Mouse (Mus musculus) heart, embryonic 11.5 days (tissue): ENCODE results near the gene Fam20b. TPM values are rescaled to one million over a fixed set of nuclear protein-coding genes. Genes with fewer than 3 reads are reported as not detected.

Experiments used
- ATAC-seq: fragments of 200-750 bp; cut with Nextera tagmentation; replicated peaks from 2 replicates; pipeline ENCODE4 v1.8.0; 2017; ENCODE audit warnings: moderate library complexity; ENCODE audit not compliant: insufficient number of reproducible peaks, low FRiP score, low TSS enrichment
- H3K27ac ChIP-seq: fragments of 300-500 bp; sonication (generic); 2 replicates; pipeline ENCODE4 v1.5.1; 2014; ENCODE audit warnings: mild to moderate bottlenecking, low read depth, low read length
- H3K27me3 ChIP-seq: fragments of 300-500 bp; sonication (generic); 2 replicates; pipeline ENCODE4 v1.6.1; 2014; ENCODE audit warnings: mild to moderate bottlenecking, low read length, mixed read lengths; ENCODE audit not compliant: control insufficient read depth, insufficient read depth
- H3K36me3 ChIP-seq: fragments of 300-500 bp; sonication (generic); 2 replicates; pipeline ENCODE4 v1.6.1; 2014; ENCODE audit warnings: mild to moderate bottlenecking, low read length, moderate library complexity, mixed read lengths; ENCODE audit not compliant: control insufficient read depth, insufficient read depth
- H3K4me1 ChIP-seq: fragments of 300-500 bp; sonication (generic); 2 replicates; pipeline ENCODE4 v1.6.1; 2014; ENCODE audit warnings: low read length; ENCODE audit not compliant: control insufficient read depth, insufficient read depth
- H3K4me2 ChIP-seq: fragments of 300-500 bp; sonication (generic); 2 replicates; pipeline ENCODE4 v1.6.1; 2014; ENCODE audit warnings: mild to moderate bottlenecking, moderate library complexity
- H3K4me3 ChIP-seq: fragments of 300-500 bp; sonication (generic); 2 replicates; pipeline ENCODE4 v1.5.1; 2014; ENCODE audit warnings: low read depth, low read length
- H3K9ac ChIP-seq: fragments of 300-500 bp; sonication (generic); 2 replicates; pipeline ENCODE4 v1.6.1; 2014; ENCODE audit warnings: mild to moderate bottlenecking, low read depth, low read length, moderate library complexity
- H3K9me3 ChIP-seq: fragments of 300-500 bp; sonication (generic); replicated peaks from 2 replicates; pipeline ENCODE4 v1.6.1; 2016; ENCODE audit warnings: low read length; ENCODE audit not compliant: control insufficient read depth
- WGBS: fragments of 180-500 bp; shearing (Covaris S2); extraction: QIAGEN DNeasy Blood & Tissue Kit; methylation state at CpG from one replicate; pipeline ENCODE4 v1.1.7; 2014; ENCODE audit not compliant: insufficient replicate concordance; 5-methylcytosine and 5-hydroxymethylcytosine counted together
- polyA plus RNA-seq: library from polyadenylated mRNA; unstranded; fragments of >200 nt; fragmentation: Nextera tagmentation; extraction: Ambion mirVana; gene quantifications from 2 replicates; pipeline ENCODE4 v1.2.1, GENCODE M21; 2014

The Fam20b gene
- polyA plus RNA-seq, 1 experiment from 2014 or later: 22.4 TPM

GRCm38 (mm10) chr1:156717751-156718285, 1.1 kb downstream of the Fam20b start:
- H3K27ac ChIP-seq: peak overlapping the region; percentile 92
- 17% methylated on average over 13 of the region's 13 CpGs for WGBS

GRCm38 (mm10) chr1:156716681-156717080, 2.2 kb downstream of the Fam20b start:
- no peak for ATAC-seq
- Histone ChIP-seq H3K9ac (no peak overlapping the region), H3K4me1 (no peaks in the 10 kb centered on the region), H3K27me3 (peaks cover 5% of the 10 kb centered on the region; the same call in 1 of the 2 replicates), H3K4me2 (no peak overlapping the region), H3K4me3 (no peak overlapping the region), H3K9me3 (no peaks in the 10 kb centered on the region), H3K27ac (no peak overlapping the region), H3K36me3 (no peaks in the 10 kb centered on the region)
- WGBS: 85% methylated on average over 6 of the region's 6 CpGs

More at GRCm38 (mm10) chr1:156717751-156718285, 1.1 kb downstream of the Fam20b start:
- no peaks in the 10 kb centered on the region for H3K9me3 ChIP-seq
- no peak for ATAC-seq
- no peaks in the 10 kb centered on the region for H3K36me3 ChIP-seq
- peak overlapping the region; percentile 70 for H3K4me2 ChIP-seq
- peak overlapping the region; percentile 88 for H3K4me3 ChIP-seq
- H3K9ac ChIP-seq: peak overlapping the region; percentile 82
- H3K27me3 ChIP-seq: peaks cover 5% of the 10 kb centered on the region; the same call in 1 of the 2 replicates
- no peaks in the 10 kb centered on the region for H3K4me1 ChIP-seq

GRCm38 (mm10) chr1:156710472-156711098, 8.3 kb downstream of the Fam20b start:
- no peak overlapping the region for H3K27ac ChIP-seq
- WGBS: 58% methylated on average over 10 of the region's 10 CpGs
- H3K4me3 ChIP-seq: no peak overlapping the region
- H3K4me1 ChIP-seq: peaks cover 5% of the 10 kb centered on the region; the same call in 1 of the 2 replicates
- ATAC-seq: no peak
- H3K36me3 ChIP-seq: peaks cover 2% of the 10 kb centered on the region; the same call in 1 of the 2 replicates
- no peak overlapping the region; the same call in 1 of the 2 replicates for H3K4me2 ChIP-seq
- no peaks in the 10 kb centered on the region for H3K27me3 ChIP-seq
- no peaks in the 10 kb centered on the region for H3K9me3 ChIP-seq
- no peak overlapping the region for H3K9ac ChIP-seq

GRCm38 (mm10) chr1:156708672-156709071, 10.2 kb downstream of the Fam20b start:
- no peaks in the 10 kb centered on the region for H3K27me3 ChIP-seq
- H3K9ac ChIP-seq: no peak overlapping the region
- H3K4me3 ChIP-seq: no peak overlapping the region
- WGBS: 88% methylated on average over 3 of the region's 3 CpGs
- H3K27ac ChIP-seq: no peak overlapping the region
- H3K4me1 ChIP-seq: peaks cover 5% of the 10 kb centered on the region; the same call in 1 of the 2 replicates
- H3K9me3 ChIP-seq: no peaks in the 10 kb centered on the region
- no peak overlapping the region for H3K4me2 ChIP-seq
- peaks cover 5% of the 10 kb centered on the region for H3K36me3 ChIP-seq
- ATAC-seq: no peak

- Histone ChIP-seq H3K36me3 (peaks cover 11% of the 10 kb centered on the region), H3K27ac (no peak overlapping the region), H3K27me3 (no peaks in the 10 kb centered on the region), H3K4me3 (no peak overlapping the region), H3K9ac (no peak overlapping the region), H3K4me1 (peaks cover 2% of the 10 kb centered on the region; the same call in 1 of the 2 replicates), H3K9me3 (no peaks in the 10 kb centered on the region), H3K4me2 (no peak overlapping the region)
- WGBS: 67% methylated on average over 10 of the region's 10 CpGs
- no peak for ATAC-seq
These were observed 13.1 kb downstream of the Fam20b start for GRCm38 (mm10) chr1:156705696-156706285.

- Histone ChIP-seq H3K36me3 (peaks cover 21% of the 10 kb centered on the region), H3K27me3 (no peaks in the 10 kb centered on the region), H3K4me1 (no peaks in the 10 kb centered on the region), H3K4me3 (no peak overlapping the region), H3K9ac (no peak overlapping the region), H3K27ac (no peak overlapping the region), H3K9me3 (no peaks in the 10 kb centered on the region), H3K4me2 (no peak overlapping the region)
- no peak for ATAC-seq
- 85% methylated on average over 4 of the region's 4 CpGs for WGBS
These were observed 15.4 kb downstream of the Fam20b start for GRCm38 (mm10) chr1:156703444-156703843.

GRCm38 (mm10) chr1:156702151-156702550, 16.7 kb downstream of the Fam20b start:
- WGBS: 77% methylated on average over 7 of the region's 7 CpGs
- Histone ChIP-seq H3K4me1 (no peaks in the 10 kb centered on the region), H3K4me3 (no peak overlapping the region), H3K36me3 (peaks cover 28% of the 10 kb centered on the region), H3K9ac (no peak overlapping the region), H3K9me3 (no peaks in the 10 kb centered on the region), H3K27ac (no peak overlapping the region), H3K4me2 (no peak overlapping the region), H3K27me3 (no peaks in the 10 kb centered on the region)
- ATAC-seq: no peak

GRCm38 (mm10) chr1:156686025-156686661, 32.7 kb downstream of the Fam20b start:
- ATAC-seq: no peak
- WGBS: 77% methylated on average over 7 of the region's 7 CpGs
- H3K27me3 ChIP-seq: no peaks in the 10 kb centered on the region
- H3K9ac ChIP-seq: no peak overlapping the region
- H3K4me3 ChIP-seq: no peak overlapping the region
- peaks cover 23% of the 10 kb centered on the region; the same call in 1 of the 2 replicates for H3K36me3 ChIP-seq
- no peaks in the 10 kb centered on the region for H3K9me3 ChIP-seq
- no peak overlapping the region for H3K4me2 ChIP-seq
- no peak overlapping the region for H3K27ac ChIP-seq
- H3K4me1 ChIP-seq: no peaks in the 10 kb centered on the region
